Mouse (Mus musculus): ENCODE measurements at regions not wholly inside any gene's neighbourhood (a gene's known extent, or its start where the extent isn't known, plus 50 kb on each side); places are given as distances from the start of the nearest gene placed in this dataset.

DNA sequence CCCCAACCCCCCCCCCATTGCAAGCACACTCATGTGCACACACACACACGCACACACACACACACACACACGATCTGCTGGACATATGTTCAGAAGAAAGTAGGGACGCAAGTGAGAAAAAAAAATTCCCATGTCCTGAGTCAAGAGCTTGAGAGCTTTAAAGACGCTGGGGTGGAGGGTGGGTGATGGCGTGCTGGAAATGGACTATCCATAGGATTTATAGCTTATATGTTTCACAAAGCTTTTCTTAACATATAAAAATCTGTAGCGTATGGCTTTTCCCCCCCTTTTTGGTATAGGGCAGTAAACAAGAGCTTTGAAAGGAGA lies 99.3 kb downstream of the Zfp36l1 start:
- TF ChIP-seq CTCF (IDR thresholded peaks at IDR 0.05): no peak
- TF ChIP-seq POLR2A (IDR thresholded peaks at IDR 0.05; ENCODE audit: insufficient read depth, low read depth, low read length): no peak
- TF ChIP-seq EP300 (IDR thresholded peaks at IDR 0.05; ENCODE audit: insufficient read depth, low read depth, low read length): no peak

All from heart, adult 2 months (tissue).